Mouse (Mus musculus): ENCODE data around the gene Mblac1.
A peak's percentile ranks its signal among the peaks of the same experiment; 100 is the strongest.

Mblac1 gene

GRCm38 (mm10) chr5:138219864-138220263, 25.8 kb downstream of the Mblac1 start:
- DNase-seq: no peak

GRCm38 (mm10) chr5:138222111-138222510, 28.0 kb downstream of the Mblac1 start:
- peak; percentile 64 for DNase-seq

- no peak for DNase-seq
These were observed 29.2 kb downstream of the Mblac1 start for GRCm38 (mm10) chr5:138223287-138223686.

DNA sequence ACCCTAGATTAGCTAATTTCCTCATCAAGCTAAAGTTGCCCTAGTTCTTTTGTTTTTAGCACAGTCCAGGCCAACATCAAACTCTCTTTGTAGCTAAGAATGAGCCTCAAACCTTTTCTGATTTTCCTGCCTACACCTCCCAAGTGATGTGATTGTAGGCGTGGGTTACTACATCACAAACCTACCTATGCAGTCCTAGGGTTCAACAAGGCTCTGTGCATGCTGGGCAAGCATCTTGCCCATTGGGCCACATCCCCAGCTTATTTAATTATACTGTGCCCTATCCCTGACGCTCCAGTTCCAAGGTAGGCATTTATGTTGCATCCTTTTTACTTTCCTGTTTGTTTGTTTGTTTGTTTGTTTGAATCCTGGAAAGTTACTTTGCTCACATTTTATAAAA, 31.6 kb downstream of the Mblac1 start, which contains the start of gene Nxpe5:
TSS of gene Nxpe5 (plus strand) at position 199 of the 400 bp plus-strand sequence.
- DNase-seq: no peak

- DNase-seq: no peak
These were observed 32.4 kb downstream of the Mblac1 start for GRCm38 (mm10) chr5:138226491-138226890.

DNA sequence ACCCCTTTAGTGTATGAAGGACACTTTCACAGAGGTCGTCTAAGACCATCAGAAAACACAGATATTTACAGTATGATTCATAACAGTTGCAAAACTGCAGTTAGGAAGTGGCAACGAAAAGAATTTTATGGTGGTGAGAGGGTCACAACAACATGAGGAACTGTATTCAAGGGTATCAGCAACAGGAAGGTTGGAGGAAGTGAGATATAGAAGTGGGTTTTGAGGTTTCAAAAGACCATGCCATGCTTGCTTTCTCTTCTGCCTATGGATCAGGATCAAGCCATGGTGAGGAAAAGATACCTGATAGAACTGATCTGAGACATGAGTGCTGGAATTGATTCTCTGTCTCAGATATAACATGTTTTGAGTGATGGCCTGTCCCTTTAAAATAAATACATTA, 33.3 kb downstream of the Mblac1 start:
- DNase-seq: no peak

GRCm38 (mm10) chr5:138228026-138228425, 33.9 kb downstream of the Mblac1 start:
- DNase-seq: no peak

GRCm38 (mm10) chr5:138229511-138229910, 35.4 kb downstream of the Mblac1 start:
- no peak for DNase-seq

DNA sequence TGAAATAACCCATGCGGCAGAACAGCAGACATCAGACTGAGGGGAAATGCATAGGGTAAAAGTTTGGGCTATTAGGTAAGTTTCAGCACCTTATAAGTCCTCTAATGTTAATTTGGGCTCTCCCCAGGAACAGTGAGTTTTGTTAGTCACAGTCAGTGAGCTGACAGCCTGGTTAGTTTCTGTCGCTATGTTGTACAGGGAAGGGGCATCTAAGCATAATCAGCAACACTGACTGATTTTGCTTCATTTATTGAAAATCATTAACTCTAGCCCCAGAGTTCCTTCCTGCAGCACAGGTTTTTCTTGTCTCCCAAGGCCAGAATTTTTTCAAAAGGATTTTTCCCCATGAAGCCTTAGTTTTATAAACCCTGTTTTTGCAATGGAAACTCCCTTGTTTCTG, 39.7 kb downstream of the Mblac1 start:
- no peak for DNase-seq

DNA sequence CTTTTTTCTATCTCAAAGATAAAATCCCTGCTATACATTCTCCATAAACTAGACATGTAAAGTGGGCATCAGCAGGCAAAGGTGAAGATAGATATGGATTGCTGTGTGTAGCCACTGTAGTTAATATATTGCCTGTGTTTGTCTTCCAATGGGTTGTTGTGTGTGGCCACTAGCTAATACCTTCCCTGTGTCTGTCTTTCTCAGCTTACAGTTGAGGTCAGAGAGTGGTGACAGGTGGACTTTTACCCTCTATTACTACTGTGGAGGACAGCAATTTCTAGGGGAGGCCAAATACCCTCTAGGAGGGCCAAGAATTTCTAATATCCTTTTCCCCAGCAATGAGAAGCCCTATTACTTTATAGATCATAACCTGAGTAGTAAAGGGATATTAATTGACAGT, 40.1 kb downstream of the Mblac1 start:
- no peak for DNase-seq

DNA sequence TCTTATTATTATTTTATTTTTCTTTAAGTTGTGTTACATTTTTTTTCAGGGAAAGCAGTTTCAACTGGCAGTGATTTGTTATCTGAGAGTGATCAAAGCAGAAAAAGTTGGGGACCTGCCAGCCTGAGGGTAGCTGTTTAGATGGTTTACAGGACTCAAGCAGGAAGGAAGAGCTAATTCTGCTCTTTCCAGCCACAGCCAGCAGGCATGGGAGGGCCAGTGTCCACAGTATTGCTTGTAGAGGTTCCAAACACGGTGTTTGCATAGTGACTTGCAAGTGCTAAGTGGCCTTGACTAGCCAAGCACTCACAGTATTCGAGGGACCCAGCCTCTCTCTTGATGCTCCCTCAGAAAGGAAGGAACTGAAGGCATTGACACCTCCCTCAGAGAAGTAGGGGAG, 47.4 kb downstream of the Mblac1 start:
- DNase-seq: no peak
